In genomic region chr2:125247108-125247961, GRCm38 (mm10) we compare ENCODE assay signal across 8 mouse cellular contexts. TPM values are rescaled to one million over a fixed set of nuclear protein-coding genes. Genes with fewer than 3 reads are reported as not detected.
A peak's percentile ranks its signal among the peaks of the same experiment; 100 is the strongest.
DNase-seq lines count a peak whose midpoint lies in the region; ATAC-seq and TF ChIP-seq lines count a peak whose summit lies in the region.

Gene Dut, plus strand, starts transcription at chr2:125247190.

- DNase-seq in c-Kit-positive CD71-positive TER-119-positive erythroid progenitor cells, embryonic 14.5 days (ENCODE audit: low spot score): peak; percentile 92
- DNase-seq in heart, postnatal 0 days (ENCODE audit: low spot score): peak; percentile 95
- peak; percentile 93 to 97 for DNase-seq in kidney, postnatal 4 days

- H3K4me3 ChIP-seq in E14TG2a.4 (replicated peaks; ENCODE audit: low read length): peak within 1 kb of the TSS; percentile 91
- H3K4me3 ChIP-seq in forebrain, embryonic 12.5 days (replicated peaks): peak within 1 kb of the TSS; percentile 72
- peak within 1 kb of the TSS; percentile 67 for H3K4me3 ChIP-seq in heart, postnatal 0 days (ENCODE audit: low read depth, low read length)
- H3K4me3 ChIP-seq in liver, embryonic 16.5 days (ENCODE audit: low read depth, low read length): peak within 1 kb of the TSS; percentile 86
- H3K4me3 ChIP-seq in neural tube, embryonic 13.5 days: peak within 1 kb of the TSS; percentile 79
- H3K4me3 ChIP-seq in testis, adult 2 months (ENCODE audit: control insufficient read depth, low read depth, low read length): peak within 1 kb of the TSS; percentile 90

- ATAC-seq in forebrain, embryonic 12.5 days (ENCODE audit: low FRiP score): peak; percentile 99
- peak; percentile 98 for ATAC-seq in heart, postnatal 0 days (ENCODE audit: insufficient read depth, low read depth)
- peak; percentile 97 for ATAC-seq in liver, embryonic 16.5 days (ENCODE audit: low read depth)
- ATAC-seq in neural tube, embryonic 13.5 days (ENCODE audit: low read depth): peak; percentile 100

- 0 out of 2 replicates have a peak, but pooled peaks have one; percentile 48 for TF ChIP-seq EP300 in heart, postnatal 0 days (IDR thresholded peaks at IDR 0.05; ENCODE audit: low read depth)

- H3K4me1 ChIP-seq in E14TG2a.4 (replicated peaks; ENCODE audit: low read depth, low read length): no peaks in the 10 kb centered on the region
- peaks cover 24% of the 10 kb centered on the region for H3K4me1 ChIP-seq in forebrain, embryonic 12.5 days
- H3K4me1 ChIP-seq in heart, postnatal 0 days (ENCODE audit: control insufficient read depth, insufficient read depth): peaks cover 12% of the 10 kb centered on the region
- H3K4me1 ChIP-seq in liver, embryonic 16.5 days (ENCODE audit: control insufficient read depth, low read depth, low read length): peaks cover 16% of the 10 kb centered on the region
- H3K4me1 ChIP-seq in neural tube, embryonic 13.5 days (replicated peaks): peaks cover 22% of the 10 kb centered on the region
- 0 out of 2 replicates have a peak, but pooled peaks cover 2% of the 10 kb centered on the region for H3K4me1 ChIP-seq in testis, adult 2 months (ENCODE audit: control insufficient read depth, insufficient read depth, low read length)

- H3K27ac ChIP-seq in forebrain, embryonic 12.5 days: peak within 1 kb of the TSS; percentile 90
- H3K27ac ChIP-seq in heart, postnatal 0 days (ENCODE audit: low read depth): peak within 1 kb of the TSS; percentile 89
- peak within 1 kb of the TSS; percentile 90 for H3K27ac ChIP-seq in liver, embryonic 16.5 days (ENCODE audit: low read length)
- peak within 1 kb of the TSS; percentile 91 for H3K27ac ChIP-seq in neural tube, embryonic 13.5 days (replicated peaks)
- H3K27ac ChIP-seq in testis, adult 2 months (ENCODE audit: control insufficient read depth, insufficient read depth, low read depth, low read length): peak within 1 kb of the TSS; percentile 81

- no peak for TF ChIP-seq CTCF in E14TG2a.4 (conservative IDR thresholded peaks at IDR 0.05; ENCODE audit: low read length)
- peak; percentile 24 for TF ChIP-seq CTCF in heart, postnatal 0 days (IDR thresholded peaks at IDR 0.05; ENCODE audit: low read depth)
- TF ChIP-seq CTCF in testis, adult 2 months (IDR thresholded peaks at IDR 0.05; ENCODE audit: control insufficient read depth, insufficient read depth, insufficient replicate concordance, low read depth, low read length): no peak

- H3K9ac ChIP-seq in forebrain, embryonic 12.5 days: peak within 1 kb of the TSS; percentile 87
- H3K9ac ChIP-seq in heart, postnatal 0 days (replicated peaks; ENCODE audit: low read depth, low read length): peak within 1 kb of the TSS; percentile 77
- peak within 1 kb of the TSS; percentile 86 for H3K9ac ChIP-seq in liver, embryonic 16.5 days (ENCODE audit: low read depth, low read length)
- peak within 1 kb of the TSS; percentile 88 for H3K9ac ChIP-seq in neural tube, embryonic 13.5 days

- WGBS in forebrain, embryonic 12.5 days: under 1% methylated on average over 96 of the region's 96 CpGs
- WGBS in heart, postnatal 0 days: under 1% methylated on average over 83 of the region's 96 CpGs
- under 1% methylated on average over 83 of the region's 96 CpGs for WGBS in liver, embryonic 16.5 days (ENCODE audit: insufficient replicate concordance)
- under 1% methylated on average over 96 of the region's 96 CpGs for WGBS in neural tube, embryonic 13.5 days

- H3K27me3 ChIP-seq in E14TG2a.4 (ENCODE audit: insufficient read depth, low read length): no peaks in the 10 kb centered on the region
- H3K27me3 ChIP-seq in forebrain, embryonic 12.5 days: no peaks in the 10 kb centered on the region
- H3K27me3 ChIP-seq in heart, postnatal 0 days (ENCODE audit: control insufficient read depth, insufficient read depth, low read length): no peaks in the 10 kb centered on the region
- no peaks in the 10 kb centered on the region for H3K27me3 ChIP-seq in liver, embryonic 16.5 days (ENCODE audit: control insufficient read depth, insufficient read depth, low read depth, low read length)
- no peaks in the 10 kb centered on the region for H3K27me3 ChIP-seq in neural tube, embryonic 13.5 days
- no peaks in the 10 kb centered on the region for H3K27me3 ChIP-seq in testis, adult 2 months (ENCODE audit: control insufficient read depth, insufficient read depth, low read length)

- H3K9me3 ChIP-seq in E14TG2a.4 (ENCODE audit: low read length): peaks cover 80% of the 10 kb centered on the region
- no peaks in the 10 kb centered on the region for H3K9me3 ChIP-seq in forebrain, embryonic 12.5 days
- no peaks in the 10 kb centered on the region for H3K9me3 ChIP-seq in heart, postnatal 0 days (replicated peaks; ENCODE audit: control insufficient read depth, low read length)
- no peaks in the 10 kb centered on the region for H3K9me3 ChIP-seq in liver, embryonic 16.5 days (replicated peaks; ENCODE audit: control insufficient read depth, low read length)
- no peaks in the 10 kb centered on the region for H3K9me3 ChIP-seq in neural tube, embryonic 13.5 days

- H3K4me2 ChIP-seq in forebrain, embryonic 12.5 days: peak within 1 kb of the TSS; percentile 64
- H3K4me2 ChIP-seq in heart, postnatal 0 days (ENCODE audit: low read depth, low read length): peak within 1 kb of the TSS; percentile 88
- peak within 1 kb of the TSS; percentile 79 for H3K4me2 ChIP-seq in liver, embryonic 16.5 days (ENCODE audit: low read depth, low read length)
- H3K4me2 ChIP-seq in neural tube, embryonic 13.5 days: peak within 1 kb of the TSS; percentile 74

- TF ChIP-seq POLR2A in testis, adult 2 months (IDR thresholded peaks at IDR 0.05; ENCODE audit: control insufficient read depth, low read depth, low read length): peak; percentile 73

- H3K36me3 ChIP-seq in E14TG2a.4 (ENCODE audit: insufficient read depth, low read length): peaks cover 42% of the 10 kb centered on the region
- peaks cover 20% of the 10 kb centered on the region for H3K36me3 ChIP-seq in forebrain, embryonic 12.5 days (replicated peaks)
- peaks cover 23% of the 10 kb centered on the region; the same call in 1 of the 2 replicates for H3K36me3 ChIP-seq in heart, postnatal 0 days (replicated peaks; ENCODE audit: control insufficient read depth, insufficient read depth, low read length)
- peaks cover 21% of the 10 kb centered on the region for H3K36me3 ChIP-seq in liver, embryonic 16.5 days (ENCODE audit: control insufficient read depth, insufficient read depth)
- H3K36me3 ChIP-seq in neural tube, embryonic 13.5 days: peaks cover 8% of the 10 kb centered on the region
- H3K36me3 ChIP-seq in testis, adult 2 months (ENCODE audit: control insufficient read depth, insufficient read depth, low read length): peaks cover 2% of the 10 kb centered on the region

RNA-seq across cellular contexts. Expression of gene Dut, which starts in this region (rescaled TPM):
- polyA plus RNA-seq in forebrain, embryonic 12.5 days (2016; fragmentation: Nextera tagmentation; extraction: Ambion mirVana): 224 and 225 TPM in 2 replicates
- total RNA-seq in heart, postnatal 0 days (2014; rRNA removed; ENCODE audit: low replicate concordance): 76.1 and 93.0 TPM in 2 replicates
- polyA plus RNA-seq in heart, postnatal 0 days (2015; fragmentation: Nextera tagmentation; extraction: Ambion mirVana): 69.1 and 73.4 TPM in 2 replicates
- 77.7 and 87.6 TPM in 2 replicates for polyA plus RNA-seq in liver, embryonic 16.5 days (2015; fragmentation: Nextera tagmentation; extraction: Ambion mirVana)
- polyA plus RNA-seq in neural tube, embryonic 13.5 days (2015; fragmentation: Nextera tagmentation; extraction: Ambion mirVana): 64.7 and 72.2 TPM in 2 replicates
- 21.8 and 31.2 TPM in 2 replicates for polyA plus RNA-seq in testis, adult 2 months (2012; rRNA removed)

Comparison
In these comparisons a context has a peak if more than half of its experiments do, and no peak if none do; other contexts are left out.
1. Peak in every context shown above with its lines: DNase-seq, ATAC-seq, H3K4me3 ChIP-seq and H3K27ac ChIP-seq.